Mouse (Mus musculus) forebrain, embryonic 16.5 days (tissue): Measurements from ENCODE around the gene Eif4e2. TPM values are rescaled to one million over a fixed set of nuclear protein-coding genes. Genes with fewer than 3 reads are reported as not detected.

Experiments
- ATAC-seq: fragments of 200-750 bp; cut with Nextera tagmentation; 2 replicates; pipeline ENCODE4 v1.8.0; 2017; ENCODE audit warnings: mild to moderate bottlenecking, moderate library complexity
- H3K27ac ChIP-seq: fragments of 300-500 bp; sonication (generic); 2 replicates; pipeline ENCODE4 v1.5.1; 2014; ENCODE audit warnings: low read length, control low read depth
- H3K27me3 ChIP-seq: fragments of 300-500 bp; sonication (generic); replicated peaks from 2 replicates; pipeline ENCODE4 v1.6.1; 2014; ENCODE audit warnings: low read length; ENCODE audit not compliant: control insufficient read depth, insufficient read depth
- H3K36me3 ChIP-seq: fragments of 300-500 bp; sonication (generic); 2 replicates; pipeline ENCODE4 v1.6.1; 2014; ENCODE audit not compliant: control insufficient read depth, insufficient read depth
- H3K4me1 ChIP-seq: fragments of 300-500 bp; sonication (generic); replicated peaks from 2 replicates; pipeline ENCODE4 v1.6.1; 2014; ENCODE audit warnings: low read length; ENCODE audit not compliant: control insufficient read depth, insufficient read depth
- H3K4me2 ChIP-seq: fragments of 300-500 bp; sonication (generic); 2 replicates; pipeline ENCODE4 v1.6.1; 2014; ENCODE audit warnings: mild to moderate bottlenecking, low read length, control low read depth
- H3K4me3 ChIP-seq: fragments of 300-500 bp; sonication (generic); replicated peaks from 2 replicates; pipeline ENCODE4 v1.5.1; 2014; ENCODE audit warnings: mild to moderate bottlenecking, low read length, control low read depth
- H3K9ac ChIP-seq: fragments of 300-500 bp; sonication (generic); replicated peaks from 2 replicates; pipeline ENCODE4 v1.6.1; 2014; ENCODE audit warnings: low read depth, low read length, control low read depth
- H3K9me3 ChIP-seq: fragments of 300-500 bp; sonication (generic); 2 replicates; pipeline ENCODE4 v1.6.1; 2016; ENCODE audit warnings: low read length; ENCODE audit not compliant: control insufficient read depth
- WGBS: fragments of 180-500 bp; shearing (Covaris S2); extraction: QIAGEN DNeasy Blood & Tissue Kit; methylation state at CpG from one replicate; pipeline ENCODE4 v1.1.7; 2014; 5-methylcytosine and 5-hydroxymethylcytosine counted together
- polyA plus RNA-seq: library from polyadenylated mRNA; unstranded; fragments of >200 nt; fragmentation: Nextera tagmentation; extraction: Ambion mirVana; gene quantifications from 2 replicates; pipeline ENCODE4 v1.2.1, GENCODE M21; 2015

Eif4e2 gene
- polyA plus RNA-seq, 1 experiment from 2014 or later: 88.1 TPM

- ATAC-seq: no peak
- Histone ChIP-seq H3K4me1 (no peaks in the 10 kb centered on the region), H3K36me3 (no peaks in the 10 kb centered on the region), H3K4me3 (no peak overlapping the region), H3K4me2 (no peak overlapping the region), H3K27me3 (no peaks in the 10 kb centered on the region), H3K9ac (no peak overlapping the region), H3K27ac (no peak overlapping the region), H3K9me3 (no peaks in the 10 kb centered on the region)
- WGBS: 81% methylated on average over 12 of the region's 12 CpGs
These were observed 15.3 kb upstream of the Eif4e2 start for GRCm38 (mm10) chr1:87198119-87199065.

GRCm38 (mm10) chr1:87200811-87201210 is 12.9 kb upstream of the Eif4e2 start:
- Histone ChIP-seq H3K27me3 (no peaks in the 10 kb centered on the region), H3K9ac (no peak overlapping the region), H3K36me3 (no peaks in the 10 kb centered on the region), H3K9me3 (no peaks in the 10 kb centered on the region), H3K4me3 (no peak overlapping the region), H3K4me2 (no peak overlapping the region), H3K4me1 (no peaks in the 10 kb centered on the region), H3K27ac (no peak overlapping the region)
- no peak for ATAC-seq
- WGBS: 59% methylated on average over 2 of the region's 2 CpGs

DNA sequence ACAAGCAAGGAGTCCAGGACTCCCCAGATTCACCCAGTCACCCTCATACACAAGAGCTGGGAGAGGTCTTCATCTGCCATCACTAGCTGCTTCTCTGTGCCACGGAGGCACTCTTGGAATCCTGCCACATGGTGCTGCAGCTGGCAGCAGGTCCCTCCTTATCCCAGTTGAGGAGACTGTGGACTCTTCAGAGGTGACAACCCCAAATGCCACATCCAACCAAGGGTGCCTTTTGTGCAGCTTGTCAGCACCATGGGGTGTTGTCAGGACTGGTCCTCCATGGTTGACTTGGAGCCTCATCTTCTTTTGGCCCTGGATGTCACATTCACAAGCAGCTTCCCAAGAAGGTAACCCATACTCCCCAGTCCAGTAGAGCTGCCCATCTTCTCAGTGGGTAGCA is 11.9 kb upstream of the Eif4e2 start:
- H3K9me3 ChIP-seq: no peaks in the 10 kb centered on the region
- no peak overlapping the region for H3K27ac ChIP-seq
- H3K4me3 ChIP-seq: no peak overlapping the region
- H3K4me1 ChIP-seq: no peaks in the 10 kb centered on the region
- H3K4me2 ChIP-seq: no peak overlapping the region
- no peak overlapping the region for H3K9ac ChIP-seq
- no peak for ATAC-seq
- WGBS: 47% methylated on average over 1 of the region's 1 CpGs
- peaks cover 7% of the 10 kb centered on the region; the same call in 1 of the 2 replicates for H3K27me3 ChIP-seq
- no peaks in the 10 kb centered on the region for H3K36me3 ChIP-seq

- H3K4me2 ChIP-seq: no peak overlapping the region
- H3K9ac ChIP-seq: no peak overlapping the region
- no peak overlapping the region for H3K4me3 ChIP-seq
- H3K27me3 ChIP-seq: peaks cover 9% of the 10 kb centered on the region; the same call in 1 of the 2 replicates
- no peak for ATAC-seq
- 83% methylated on average over 5 of the region's 5 CpGs for WGBS
- no peaks in the 10 kb centered on the region for H3K9me3 ChIP-seq
- no peaks in the 10 kb centered on the region for H3K4me1 ChIP-seq
- no peaks in the 10 kb centered on the region for H3K36me3 ChIP-seq
- H3K27ac ChIP-seq: no peak overlapping the region
These were observed 9.9 kb upstream of the Eif4e2 start for GRCm38 (mm10) chr1:87203779-87204178.

- Histone ChIP-seq H3K4me3 (no peak within 1 kb of the TSS), H3K4me1 (no peaks in the 10 kb centered on the region), H3K27ac (no peak within 1 kb of the TSS), H3K27me3 (peaks cover 9% of the 10 kb centered on the region; the same call in 1 of the 2 replicates), H3K4me2 (no peak within 1 kb of the TSS), H3K9ac (no peak within 1 kb of the TSS), H3K36me3 (no peaks in the 10 kb centered on the region), H3K9me3 (no peaks in the 10 kb centered on the region)
- ATAC-seq: no peak
- WGBS: 92% methylated on average over 7 of the region's 7 CpGs
These were observed 9.2 kb upstream of the Eif4e2 start, which contains the start of gene Chrng for GRCm38 (mm10) chr1:87204465-87204864. Gene Chrng, plus strand, starts transcription at chr1:87204657.

DNA sequence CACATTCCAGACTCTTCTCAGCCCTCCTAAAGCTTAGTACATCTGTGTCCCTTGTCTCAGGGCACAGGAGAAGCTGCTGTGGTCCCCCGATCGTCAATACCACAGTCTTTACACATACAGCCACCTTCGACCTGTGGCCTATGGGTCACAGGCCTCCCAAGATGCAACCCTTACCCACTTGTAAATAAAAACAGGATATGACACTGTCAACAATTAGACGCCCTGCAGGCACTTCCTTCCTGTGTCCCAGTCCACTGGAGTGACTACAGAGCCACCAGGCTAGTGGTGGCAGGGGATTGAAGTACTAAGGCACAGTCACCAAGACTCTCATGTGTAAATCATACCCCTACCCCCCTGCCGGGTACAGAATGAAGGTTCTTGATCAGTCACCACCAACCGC is 8.7 kb upstream of the Eif4e2 start:
- Histone ChIP-seq H3K27me3 (peaks cover 9% of the 10 kb centered on the region; the same call in 1 of the 2 replicates), H3K4me2 (no peak overlapping the region), H3K4me3 (no peak overlapping the region), H3K9ac (no peak overlapping the region), H3K9me3 (no peaks in the 10 kb centered on the region), H3K27ac (no peak overlapping the region), H3K4me1 (no peaks in the 10 kb centered on the region), H3K36me3 (no peaks in the 10 kb centered on the region)
- 73% methylated on average over 6 of the region's 6 CpGs for WGBS
- ATAC-seq: no peak

DNA sequence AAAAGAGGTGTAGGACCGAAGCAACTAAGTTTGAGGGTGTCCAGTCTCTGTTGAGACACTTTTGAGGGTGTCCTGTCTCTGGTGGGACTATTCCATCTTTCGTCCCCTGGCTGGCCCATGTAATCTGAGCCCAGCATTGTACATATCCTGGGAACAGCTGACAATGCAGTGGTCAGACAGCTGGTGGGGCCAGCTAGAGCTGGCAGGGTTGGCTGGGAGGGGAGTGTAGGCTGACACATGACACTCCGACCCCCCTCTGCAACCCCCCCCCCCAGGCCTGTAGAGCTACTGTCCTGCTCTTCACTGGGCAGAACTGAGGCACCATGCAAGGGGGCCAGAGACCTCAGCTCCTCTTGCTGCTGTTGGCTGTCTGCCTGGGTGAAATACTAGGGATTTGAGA is 8.2 kb upstream of the Eif4e2 start:
- Histone ChIP-seq H3K27me3 (peaks cover 9% of the 10 kb centered on the region; the same call in 1 of the 2 replicates), H3K9ac (no peak overlapping the region), H3K36me3 (no peaks in the 10 kb centered on the region), H3K4me3 (no peak overlapping the region), H3K4me2 (no peak overlapping the region), H3K9me3 (no peaks in the 10 kb centered on the region), H3K4me1 (no peaks in the 10 kb centered on the region), H3K27ac (no peak overlapping the region)
- 50% methylated on average over 3 of the region's 3 CpGs for WGBS
- no peak for ATAC-seq

- Histone ChIP-seq H3K27ac (no peak overlapping the region), H3K4me3 (no peak overlapping the region), H3K4me2 (no peak overlapping the region), H3K4me1 (no peaks in the 10 kb centered on the region), H3K36me3 (no peaks in the 10 kb centered on the region), H3K9ac (no peak overlapping the region), H3K9me3 (no peaks in the 10 kb centered on the region), H3K27me3 (peaks cover 9% of the 10 kb centered on the region; the same call in 1 of the 2 replicates)
- ATAC-seq: no peak
- WGBS: 17% methylated on average over 17 of the region's 17 CpGs
These were observed 7.4 kb upstream of the Eif4e2 start for GRCm38 (mm10) chr1:87206339-87206738.

- no peak overlapping the region for H3K4me2 ChIP-seq
- H3K9me3 ChIP-seq: no peaks in the 10 kb centered on the region
- H3K4me3 ChIP-seq: no peak overlapping the region
- WGBS: 80% methylated on average over 4 of the region's 4 CpGs
- H3K27me3 ChIP-seq: peaks cover 4% of the 10 kb centered on the region; the same call in 1 of the 2 replicates
- H3K4me1 ChIP-seq: peaks cover 23% of the 10 kb centered on the region
- ATAC-seq: no peak
- no peaks in the 10 kb centered on the region for H3K36me3 ChIP-seq
- no peak overlapping the region for H3K9ac ChIP-seq
- H3K27ac ChIP-seq: no peak overlapping the region
These were observed 2.3 kb upstream of the Eif4e2 start for GRCm38 (mm10) chr1:87211431-87211830.
